Mouse (Mus musculus) embryonic facial prominence, embryonic 15.5 days (tissue): Measurements from ENCODE around the gene Dppa4. TPM values are rescaled to one million over a fixed set of nuclear protein-coding genes. Genes with fewer than 3 reads are reported as not detected.

Experiments used
- ATAC-seq: fragments of 200-750 bp; cut with Nextera tagmentation; 2 replicates; pipeline ENCODE4 v1.8.0; 2017; ENCODE audit warnings: low read depth, moderate TSS enrichment; ENCODE audit not compliant: insufficient number of reproducible peaks, low FRiP score, low TSS enrichment
- H3K27ac ChIP-seq: fragments of 300-500 bp; sonication (generic); replicated peaks from 2 replicates; pipeline ENCODE4 v1.5.1; 2015; ENCODE audit warnings: mild to moderate bottlenecking, inconsistent platforms
- H3K27me3 ChIP-seq: fragments of 300-500 bp; sonication (generic); 2 replicates; pipeline ENCODE4 v1.6.1; 2015; ENCODE audit warnings: inconsistent platforms
- H3K36me3 ChIP-seq: fragments of 300-500 bp; sonication (generic); 2 replicates; pipeline ENCODE4 v1.6.1; 2015; ENCODE audit warnings: mild to moderate bottlenecking, inconsistent platforms
- H3K4me1 ChIP-seq: fragments of 300-500 bp; sonication (generic); 2 replicates; pipeline ENCODE4 v1.6.1; 2015; ENCODE audit warnings: inconsistent platforms
- H3K4me2 ChIP-seq: fragments of 300-500 bp; sonication (generic); replicated peaks from 2 replicates; pipeline ENCODE4 v1.6.1; 2015; ENCODE audit warnings: mild to moderate bottlenecking, inconsistent platforms
- H3K4me3 ChIP-seq: fragments of 300-500 bp; sonication (generic); replicated peaks from 2 replicates; pipeline ENCODE4 v1.5.1; 2015; ENCODE audit warnings: mild to moderate bottlenecking, inconsistent platforms
- H3K9ac ChIP-seq: fragments of 300-500 bp; sonication (generic); 2 replicates; pipeline ENCODE4 v1.6.1; 2015; ENCODE audit warnings: inconsistent platforms
- H3K9me3 ChIP-seq: fragments of 300-500 bp; sonication (generic); replicated peaks from 2 replicates; pipeline ENCODE4 v1.6.1; 2016; ENCODE audit warnings: inconsistent platforms
- WGBS: fragments of 180-500 bp; shearing (Covaris S2); methylation state at CpG from one replicate; pipeline ENCODE4 v1.1.7; 2015; 5-methylcytosine and 5-hydroxymethylcytosine counted together
- polyA plus RNA-seq: library from polyadenylated mRNA; unstranded; fragments of >200 nt; fragmentation: Nextera tagmentation; extraction: Ambion mirVana; gene quantifications from 2 replicates; pipeline ENCODE4 v1.2.1, GENCODE M21; 2015

Gene Dppa4
- polyA plus RNA-seq, 1 experiment from 2014 or later, result not detected

GRCm38 (mm10) chr16:48326903-48327302, 43.4 kb downstream of the Dppa4 start:
- no peaks in the 10 kb centered on the region for H3K27me3 ChIP-seq
- no peaks in the 10 kb centered on the region for H3K9me3 ChIP-seq
- H3K4me1 ChIP-seq, result no peaks in the 10 kb centered on the region
- H3K4me2 ChIP-seq, result no peak overlapping the region
- no peak overlapping the region for H3K9ac ChIP-seq
- H3K27ac ChIP-seq, result no peak overlapping the region
- no peaks in the 10 kb centered on the region for H3K36me3 ChIP-seq
- no peak for ATAC-seq
- no peak overlapping the region for H3K4me3 ChIP-seq
- 56% methylated on average over 5 of the region's 5 CpGs for WGBS

GRCm38 (mm10) chr16:48328420-48328819, 44.9 kb downstream of the Dppa4 start:
- H3K27me3 ChIP-seq, result no peaks in the 10 kb centered on the region
- no peak overlapping the region for H3K27ac ChIP-seq
- no peaks in the 10 kb centered on the region for H3K36me3 ChIP-seq
- H3K9me3 ChIP-seq, result no peaks in the 10 kb centered on the region
- H3K4me1 ChIP-seq, result no peaks in the 10 kb centered on the region
- WGBS, result 89% methylated on average over 2 of the region's 2 CpGs
- no peak overlapping the region for H3K9ac ChIP-seq
- H3K4me2 ChIP-seq, result no peak overlapping the region
- no peak overlapping the region for H3K4me3 ChIP-seq
- ATAC-seq, result no peak

- no peaks in the 10 kb centered on the region for H3K36me3 ChIP-seq
- no peaks in the 10 kb centered on the region for H3K4me1 ChIP-seq
- ATAC-seq, result no peak
- H3K4me2 ChIP-seq, result no peak overlapping the region
- no peaks in the 10 kb centered on the region for H3K27me3 ChIP-seq
- H3K9ac ChIP-seq, result no peak overlapping the region
- no peaks in the 10 kb centered on the region for H3K9me3 ChIP-seq
- no peak overlapping the region for H3K4me3 ChIP-seq
- WGBS, result 83% methylated on average over 3 of the region's 3 CpGs
- no peak overlapping the region for H3K27ac ChIP-seq
Measured at GRCm38 (mm10) chr16:48331822-48332221, 48.3 kb downstream of the Dppa4 start.

- 85% methylated on average over 4 of the region's 4 CpGs for WGBS
- no peaks in the 10 kb centered on the region for H3K4me1 ChIP-seq
- no peaks in the 10 kb centered on the region for H3K36me3 ChIP-seq
- H3K9me3 ChIP-seq, result no peaks in the 10 kb centered on the region
- H3K27ac ChIP-seq, result no peak overlapping the region
- no peak for ATAC-seq
- H3K27me3 ChIP-seq, result no peaks in the 10 kb centered on the region
- no peak overlapping the region for H3K9ac ChIP-seq
- H3K4me3 ChIP-seq, result no peak overlapping the region
- no peak overlapping the region for H3K4me2 ChIP-seq
Measured at GRCm38 (mm10) chr16:48335326-48335725, 51.8 kb downstream of the Dppa4 start.

Other genes with a start within 250 kb of the Dppa4 start
- not detected in 2 replicates for gene Dppa2, start 20.2 kb downstream of the Dppa4 start, polyA plus RNA-seq
- gene Gm5485, start 128.7 kb downstream of the Dppa4 start, polyA plus RNA-seq, result not detected in 2 replicates
- 0.22 and 0.33 TPM in 2 replicates for gene Morc1, start 147.5 kb downstream of the Dppa4 start, polyA plus RNA-seq